In genomic region chr5:116386020-116386419, GRCm38 (mm10) we compare ENCODE assay signal across 9 mouse cellular contexts. TPM values are rescaled to one million over a fixed set of nuclear protein-coding genes. Genes with fewer than 3 reads are reported as not detected.
DNase-seq lines count a peak whose midpoint lies in the region; ATAC-seq and TF ChIP-seq lines count a peak whose summit lies in the region.
"Had no signal": no experiment of that assay in that cellular context is flagged by ENCODE, and none has a peak within 500 bp of the region (broad histone marks: within the 10 kb centered on the region; RNA-seq: fewer than 3 reads in every experiment).

No protein-coding gene starts in this region.

- no peak for TF ChIP-seq EP300 in ES-Bruce4 (IDR thresholded peaks at IDR 0.05; ENCODE audit: insufficient read depth, low read depth, low read length)

- H3K9me3 ChIP-seq in heart, embryonic 11.5 days (replicated peaks; ENCODE audit: control insufficient read depth, low read length), result no peaks in the 10 kb centered on the region
- H3K9me3 ChIP-seq in ES-Bruce4 (replicated peaks; ENCODE audit: control insufficient read depth, insufficient read depth, low read length, poor library complexity, severe bottlenecking), result no peaks in the 10 kb centered on the region
- H3K9me3 ChIP-seq: neural tube, embryonic 12.5 days had no signal

- no peak overlapping the region for H3K4me3 ChIP-seq in heart, embryonic 11.5 days (ENCODE audit: low read depth, low read length)
- H3K4me3 ChIP-seq in ES-Bruce4 (ENCODE audit: low read depth, low read length), result no peak overlapping the region
- no peak overlapping the region for H3K4me3 ChIP-seq in gastrocnemius, adult 2 months
- H3K4me3 ChIP-seq: neural tube, embryonic 12.5 days had no signal

- no peak for TF ChIP-seq POLR2A in ES-Bruce4 (IDR thresholded peaks at IDR 0.05; ENCODE audit: insufficient read depth, low read length)

- peak; percentile 41 for DNase-seq in heart, adult 8-10 months (ENCODE audit: low spot score)
- peak; percentile 17 for DNase-seq in c-Kit-positive CD71-negative TER-119-negative erythroid progenitor cells, embryonic 14.5 days (ENCODE audit: low read depth)
- DNase-seq in gastrocnemius, adult 2 months, result peak; percentile 55
- peak; percentile 36 for DNase-seq in left cerebral cortex, adult 11 months (ENCODE audit: low spot score)
- DNase-seq in retina, embryonic 14.5 days (ENCODE audit: low spot score), result peak; percentile 84

- H3K9ac ChIP-seq in heart, embryonic 11.5 days (ENCODE audit: low read depth, low read length), result no peak overlapping the region
- H3K9ac ChIP-seq in ES-Bruce4 (ENCODE audit: low read depth, poor library complexity, severe bottlenecking), result no peak overlapping the region
- H3K9ac ChIP-seq: neural tube, embryonic 12.5 days had no signal

- intact Hi-C loops in gastrocnemius, adult 2 months (cut with DNase I), result loop anchor here (1.0 to 2.0 kb wide), 2 partner anchors 67 to 91 kb away; no protein-coding TSS in a partner anchor

- no peak overlapping the region for H3K27ac ChIP-seq in heart, embryonic 11.5 days (ENCODE audit: low read depth, low read length)
- H3K27ac ChIP-seq in ES-Bruce4 (ENCODE audit: insufficient read depth, low read length), result no peak overlapping the region
- H3K27ac ChIP-seq in gastrocnemius, adult 2 months, result no peak overlapping the region
- H3K27ac ChIP-seq: neural tube, embryonic 12.5 days had no signal

- 37% methylated on average over 11 of the region's 11 CpGs for WGBS in heart, embryonic 11.5 days (ENCODE audit: insufficient replicate concordance)

- H3K27me3 ChIP-seq in heart, embryonic 11.5 days (ENCODE audit: control insufficient read depth, insufficient read depth, low read length), result no peaks in the 10 kb centered on the region
- H3K27me3 ChIP-seq in ES-Bruce4 (ENCODE audit: control insufficient read depth, insufficient read depth, low read length, poor library complexity, severe bottlenecking), result no peaks in the 10 kb centered on the region
- H3K27me3 ChIP-seq: neural tube, embryonic 12.5 days had no signal

- no peak overlapping the region for H3K4me2 ChIP-seq in heart, embryonic 11.5 days
- H3K4me2 ChIP-seq: neural tube, embryonic 12.5 days had no signal

- TF ChIP-seq CTCF in ES-Bruce4 (IDR thresholded peaks at IDR 0.05; ENCODE audit: low read depth, low read length), result peak; percentile 31
- TF ChIP-seq CTCF in gastrocnemius, adult 2 months (IDR thresholded peaks at IDR 0.05), result peak; percentile 93; the same call in 1 of the 2 replicates

- ATAC-seq in heart, embryonic 11.5 days (replicated peaks; ENCODE audit: insufficient number of reproducible peaks, low FRiP score, low TSS enrichment), result no peak
- no peak for ATAC-seq in monocyte, adult 5-6 weeks (replicated peaks; ENCODE audit: insufficient number of reproducible peaks, low FRiP score, low TSS enrichment, poor library complexity, severe bottlenecking)

- peaks cover 6% of the 10 kb centered on the region; the same call in 1 of the 2 replicates for H3K4me1 ChIP-seq in heart, embryonic 11.5 days (ENCODE audit: control insufficient read depth, insufficient read depth, low read length)
- peaks cover 6% of the 10 kb centered on the region for H3K4me1 ChIP-seq in ES-Bruce4 (ENCODE audit: control insufficient read depth, insufficient read depth, low read length)
- H3K4me1 ChIP-seq: neural tube, embryonic 12.5 days had no signal

- no peaks in the 10 kb centered on the region for H3K36me3 ChIP-seq in heart, embryonic 11.5 days (ENCODE audit: control insufficient read depth, insufficient read depth, low read length)
- no peaks in the 10 kb centered on the region for H3K36me3 ChIP-seq in ES-Bruce4 (ENCODE audit: control insufficient read depth, insufficient read depth, low read length, poor library complexity, severe bottlenecking)
- H3K36me3 ChIP-seq: neural tube, embryonic 12.5 days had no signal

RNA-seq across cellular contexts. Expression of gene Hspb8, which starts 36.6 kb away (rescaled TPM):
- total RNA-seq in heart, adult 8-10 months (2022), result 100 to 1,000 TPM; 427 to 604 (median 541) TPM
- polyA plus RNA-seq in heart, embryonic 11.5 days (2014; fragmentation: Nextera tagmentation; extraction: Ambion mirVana), result 34.9 and 35.3 TPM in 2 replicates
- polyA plus RNA-seq in ES-Bruce4 (2011; ENCODE audit: insufficient read depth, insufficient read length, low read depth, missing spikeins), result 64.0 and 68.1 TPM in 2 replicates
- total RNA-seq in gastrocnemius, adult 2 months (2021), result 100 to 1,000 TPM; 234 to 341 TPM
- total RNA-seq in monocyte, adult 5-6 weeks (2017), result not detected in 3 replicates

Comparison
In these comparisons a context has a peak if more than half of its experiments do, and no peak if none do; other contexts are left out.
1. DNase-seq: peak in every context shown above with its lines; median percentile 84 in retina, embryonic 14.5 days; 55 in gastrocnemius, adult 2 months; 41 in heart, adult 8-10 months; 36 in left cerebral cortex, adult 11 months; 17 in c-Kit-positive CD71-negative TER-119-negative erythroid progenitor cells, embryonic 14.5 days.
2. RNA of gene Hspb8, which starts 36.6 kb away (total RNA-seq): 427 to 604 TPM in heart, adult 8-10 months and 234 to 341 TPM in gastrocnemius, adult 2 months; not detected in monocyte, adult 5-6 weeks; every median in the first group is over 100 times any median in the second.